ENCODE assay signal across 11 mouse cellular contexts in the genomic region with DNA sequence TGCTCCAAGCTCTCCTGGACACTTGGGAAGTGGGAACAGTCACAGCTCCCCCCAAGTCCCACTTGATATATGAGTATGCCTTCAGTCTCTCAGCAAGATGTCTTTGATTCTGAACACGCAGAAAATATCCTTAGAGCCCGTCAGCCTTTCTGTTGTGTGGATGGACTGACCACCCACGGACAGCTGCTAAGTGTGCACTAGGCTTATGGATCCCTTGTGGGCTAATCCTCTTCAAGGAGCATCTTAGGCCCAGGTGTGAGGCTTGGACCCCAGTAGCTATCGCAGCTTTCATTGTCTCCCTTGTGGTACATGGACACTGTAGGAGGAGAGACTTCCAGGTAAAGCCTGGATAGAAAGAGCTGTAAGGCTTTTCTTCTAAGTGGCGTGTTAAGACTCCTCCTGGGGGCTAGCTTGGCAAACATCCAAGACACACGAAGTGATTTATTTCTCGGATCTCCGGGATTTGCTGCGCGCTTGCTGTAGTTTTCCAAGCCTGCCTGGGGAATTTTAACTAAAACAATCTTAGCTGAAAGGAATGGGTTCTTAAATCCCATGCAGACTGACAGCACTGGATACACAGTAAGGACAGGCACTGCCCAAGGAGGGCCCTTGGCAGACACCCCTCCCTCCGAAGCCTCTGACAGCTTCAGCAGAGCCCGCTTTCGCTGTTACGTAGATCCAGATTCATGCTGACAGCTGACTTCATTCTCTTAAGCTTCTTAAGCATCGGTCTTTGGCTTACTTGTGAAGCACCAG.
A peak's percentile ranks its signal among the peaks of the same experiment; 100 is the strongest.
DNase-seq lines count a peak whose midpoint lies in the region; ATAC-seq lines count a peak whose summit lies in the region.
"Had no signal": no experiment of that assay in that cellular context is flagged by ENCODE, and none has a peak within 500 bp of the region (broad histone marks: within the 10 kb centered on the region; RNA-seq: fewer than 3 reads in every experiment).

No protein-coding gene starts in this region.

- H3K36me3 ChIP-seq in kidney, embryonic 14.5 days (ENCODE audit: control insufficient read depth, insufficient read depth, low read length), result no peaks in the 10 kb centered on the region
- H3K36me3 ChIP-seq in embryonic facial prominence, embryonic 14.5 days (ENCODE audit: control insufficient read depth, insufficient read depth, low read length), result no peaks in the 10 kb centered on the region
- no peaks in the 10 kb centered on the region for H3K36me3 ChIP-seq in intestine, embryonic 15.5 days
- no peaks in the 10 kb centered on the region for H3K36me3 ChIP-seq in neural tube, embryonic 14.5 days (ENCODE audit: control insufficient read depth, insufficient read depth, low read length)

- H3K9me3 ChIP-seq in kidney, embryonic 14.5 days (ENCODE audit: control insufficient read depth, low read length), result no peaks in the 10 kb centered on the region
- no peaks in the 10 kb centered on the region for H3K9me3 ChIP-seq in embryonic facial prominence, embryonic 14.5 days (ENCODE audit: control insufficient read depth, low read length)
- no peaks in the 10 kb centered on the region for H3K9me3 ChIP-seq in intestine, embryonic 15.5 days
- H3K9me3 ChIP-seq in neural tube, embryonic 14.5 days (ENCODE audit: control insufficient read depth, low read length), result no peaks in the 10 kb centered on the region

- H3K4me3 ChIP-seq in kidney, embryonic 14.5 days (ENCODE audit: low read length), result no peak overlapping the region
- no peak overlapping the region for H3K4me3 ChIP-seq in embryonic facial prominence, embryonic 14.5 days (ENCODE audit: low read depth, low read length)
- no peak overlapping the region for H3K4me3 ChIP-seq in intestine, embryonic 15.5 days (replicated peaks)
- no peak overlapping the region for H3K4me3 ChIP-seq in neural tube, embryonic 14.5 days (ENCODE audit: low read depth, low read length)

- H3K27ac ChIP-seq in kidney, embryonic 14.5 days (ENCODE audit: low read depth, low read length), result no peak overlapping the region
- no peak overlapping the region for H3K27ac ChIP-seq in embryonic facial prominence, embryonic 14.5 days (replicated peaks; ENCODE audit: low read depth, low read length)
- no peak overlapping the region for H3K27ac ChIP-seq in intestine, embryonic 15.5 days
- peak overlapping the region; percentile 78 for H3K27ac ChIP-seq in neural tube, embryonic 14.5 days (ENCODE audit: low read depth, low read length)

- no peaks in the 10 kb centered on the region for H3K27me3 ChIP-seq in kidney, embryonic 14.5 days (ENCODE audit: control insufficient read depth, insufficient read depth, low read length)
- no peaks in the 10 kb centered on the region for H3K27me3 ChIP-seq in embryonic facial prominence, embryonic 14.5 days (replicated peaks; ENCODE audit: control insufficient read depth, insufficient read depth, low read length)
- H3K27me3 ChIP-seq in intestine, embryonic 15.5 days (replicated peaks), result no peaks in the 10 kb centered on the region; the same call in 1 of the 2 replicates
- H3K27me3 ChIP-seq in neural tube, embryonic 14.5 days (ENCODE audit: control insufficient read depth, insufficient read depth, low read length), result no peaks in the 10 kb centered on the region

- ATAC-seq in kidney, embryonic 14.5 days (ENCODE audit: low FRiP score, low TSS enrichment), result peak; percentile 44; the same call in 1 of the 2 replicates
- ATAC-seq in embryonic facial prominence, embryonic 14.5 days (ENCODE audit: low read depth), result peak; percentile 68
- peak; percentile 41; the same call in 1 of the 2 replicates for ATAC-seq in intestine, embryonic 15.5 days
- peak; percentile 67 for ATAC-seq in neural tube, embryonic 14.5 days (ENCODE audit: low read depth)
- ATAC-seq in megakaryocyte, adult 5-6 weeks (ENCODE audit: poor library complexity, severe bottlenecking), result no peak
- ATAC-seq in activated CD4-positive, CD25-positive, alpha-beta regulatory T cell, adult 4 months, result no peak

- WGBS in kidney, embryonic 14.5 days, result 52% methylated on average over 15 of the region's 15 CpGs
- WGBS in embryonic facial prominence, embryonic 14.5 days, result 41% methylated on average over 15 of the region's 15 CpGs
- 37% methylated on average over 15 of the region's 15 CpGs for WGBS in intestine, embryonic 15.5 days
- 18% methylated on average over 15 of the region's 15 CpGs for WGBS in neural tube, embryonic 14.5 days

- 0 out of 2 replicates have a peak, but pooled peaks cover 6% of the 10 kb centered on the region for H3K4me1 ChIP-seq in kidney, embryonic 14.5 days (ENCODE audit: control insufficient read depth, insufficient read depth, low read length)
- H3K4me1 ChIP-seq in embryonic facial prominence, embryonic 14.5 days (ENCODE audit: control insufficient read depth, insufficient read depth, low read length), result peaks cover 10% of the 10 kb centered on the region
- peaks cover 4% of the 10 kb centered on the region; the same call in 1 of the 2 replicates for H3K4me1 ChIP-seq in intestine, embryonic 15.5 days (replicated peaks)
- peaks cover 16% of the 10 kb centered on the region; the same call in 1 of the 2 replicates for H3K4me1 ChIP-seq in neural tube, embryonic 14.5 days (ENCODE audit: control insufficient read depth, insufficient read depth, low read length)

- DNase-seq in kidney, postnatal 10 days, result no peak
- DNase-seq in embryonic facial prominence, embryonic 14.5 days (ENCODE audit: low spot score), result peak; percentile 79
- DNase-seq in gastrocnemius, adult 8-10 months (ENCODE audit: low spot score in 2 of 2), result no peak
- DNase-seq: adrenal gland, adult 2 months; heart, postnatal 4 days; liver had no signal

- H3K4me2 ChIP-seq in kidney, embryonic 14.5 days (replicated peaks; ENCODE audit: low read depth, low read length), result no peak overlapping the region
- peak overlapping the region; percentile 26; the same call in 1 of the 2 replicates for H3K4me2 ChIP-seq in embryonic facial prominence, embryonic 14.5 days (ENCODE audit: low read depth, low read length)
- 0 out of 2 replicates have a peak overlapping the region, but pooled peaks have one; percentile 12 for H3K4me2 ChIP-seq in intestine, embryonic 15.5 days (replicated peaks)
- H3K4me2 ChIP-seq in neural tube, embryonic 14.5 days (ENCODE audit: low read depth, low read length), result peak overlapping the region; percentile 33

- no peak overlapping the region for H3K9ac ChIP-seq in kidney, embryonic 14.5 days (ENCODE audit: low read depth, low read length)
- H3K9ac ChIP-seq in embryonic facial prominence, embryonic 14.5 days (ENCODE audit: low read depth, low read length), result no peak overlapping the region
- H3K9ac ChIP-seq in intestine, embryonic 15.5 days, result no peak overlapping the region
- no peak overlapping the region for H3K9ac ChIP-seq in neural tube, embryonic 14.5 days (replicated peaks; ENCODE audit: low read depth, low read length)

Comparison
In these comparisons a context has a peak if more than half of its experiments do, and no peak if none do; other contexts are left out.
1. ATAC-seq: peak in kidney, embryonic 14.5 days (single experiment), embryonic facial prominence, embryonic 14.5 days (single experiment), intestine, embryonic 15.5 days (single experiment) and neural tube, embryonic 14.5 days (single experiment); none in megakaryocyte, adult 5-6 weeks (single experiment) and activated CD4-positive, CD25-positive, alpha-beta regulatory T cell, adult 4 months (single experiment).